Mouse (Mus musculus) heart, adult 2 months (tissue): ENCODE results near the gene Mad1l1.

ENCODE experiments used
- CTCF ChIP-seq: fragments of 200-600 bp; IDR thresholded peaks from 2 replicates; pipeline ENCODE4 v1.8.1; 2022; ENCODE audit warnings: antibody characterized with exemption, mild to moderate bottlenecking, moderate library complexity
- EP300 ChIP-seq: fragments of 200-500 bp; IDR thresholded peaks from 2 replicates; pipeline ENCODE4 v1.6.1; 2011; ENCODE audit warnings: low read depth, low read length, control low read depth; ENCODE audit not compliant: insufficient read depth

GRCm38 (mm10) chr5:140128414-140128981 is 192.9 kb downstream of the Mad1l1 start:
- TF ChIP-seq CTCF (no peak), EP300 (no peak)
